Mouse (Mus musculus): ENCODE data around the gene Dchs1.

Gene Dchs1

GRCm38 (mm10) chr7:105787285-105788140, at the start of gene Dchs1:
Gene Dchs1, minus strand, starts transcription at chr7:105787654.
- DNase-seq (ENCODE audit: low spot score in 2 of 2): no peak

GRCm38 (mm10) chr7:105824281-105824680, 36.8 kb upstream of the Dchs1 start:
- no peak for DNase-seq (ENCODE audit: low spot score in 2 of 2)

GRCm38 (mm10) chr7:105818483-105818882, 31.0 kb upstream of the Dchs1 start:
- DNase-seq (ENCODE audit: low spot score in 2 of 2): no peak

- no peak for DNase-seq (ENCODE audit: low spot score in 2 of 2)
Observed at GRCm38 (mm10) chr7:105816736-105817135, 29.3 kb upstream of the Dchs1 start.

- DNase-seq (ENCODE audit: low spot score in 2 of 2): no peak
Observed at GRCm38 (mm10) chr7:105813326-105813725, 25.9 kb upstream of the Dchs1 start.

GRCm38 (mm10) chr7:105812566-105812965, 25.1 kb upstream of the Dchs1 start:
- DNase-seq (ENCODE audit: low spot score in 2 of 2): no peak

GRCm38 (mm10) chr7:105811516-105811915, 24.1 kb upstream of the Dchs1 start:
- no peak for DNase-seq (ENCODE audit: low spot score in 2 of 2)

- peak; percentile 100 for DNase-seq (ENCODE audit: low spot score in 2 of 2)
Observed at GRCm38 (mm10) chr7:105810877-105811489, 23.5 kb upstream of the Dchs1 start, which contains the start of gene Mrpl17. Gene Mrpl17, minus strand, starts transcription at chr7:105811099.

- peak in 1 of 2 experiments; percentile 43 for DNase-seq (ENCODE audit: low spot score in 2 of 2)
Observed at GRCm38 (mm10) chr7:105810280-105810876, 22.9 kb upstream of the Dchs1 start.

GRCm38 (mm10) chr7:105809836-105810235, 22.4 kb upstream of the Dchs1 start:
- no peak for DNase-seq (ENCODE audit: low spot score in 2 of 2)

- no peak for DNase-seq (ENCODE audit: low spot score in 2 of 2)
Observed at GRCm38 (mm10) chr7:105808385-105808784, 20.9 kb upstream of the Dchs1 start.

GRCm38 (mm10) chr7:105806716-105807115, 19.3 kb upstream of the Dchs1 start:
- DNase-seq (ENCODE audit: low spot score in 2 of 2): no peak

GRCm38 (mm10) chr7:105806125-105806524, 18.7 kb upstream of the Dchs1 start:
- no peak for DNase-seq (ENCODE audit: low spot score in 2 of 2)

- DNase-seq (ENCODE audit: low spot score in 2 of 2): no peak
Observed at GRCm38 (mm10) chr7:105803428-105803827, 16.0 kb upstream of the Dchs1 start.

- no peak for DNase-seq (ENCODE audit: low spot score in 2 of 2)
Observed at GRCm38 (mm10) chr7:105802771-105803170, 15.3 kb upstream of the Dchs1 start.

GRCm38 (mm10) chr7:105802312-105802711, 14.9 kb upstream of the Dchs1 start:
- DNase-seq (ENCODE audit: low spot score in 2 of 2): no peak

GRCm38 (mm10) chr7:105796972-105797371, 9.5 kb upstream of the Dchs1 start:
- no peak for DNase-seq (ENCODE audit: low spot score in 2 of 2)

- no peak for DNase-seq (ENCODE audit: low spot score in 2 of 2)
Observed at GRCm38 (mm10) chr7:105795759-105796366, 8.4 kb upstream of the Dchs1 start.

GRCm38 (mm10) chr7:105793701-105794100, 6.2 kb upstream of the Dchs1 start:
- no peak for DNase-seq (ENCODE audit: low spot score in 2 of 2)

GRCm38 (mm10) chr7:105791147-105791546, 3.7 kb upstream of the Dchs1 start:
- DNase-seq (ENCODE audit: low spot score in 2 of 2): no peak

- DNase-seq (ENCODE audit: low spot score in 2 of 2): no peak
Observed at GRCm38 (mm10) chr7:105786506-105787284, 759 bp downstream of the Dchs1 start.
